Mouse (Mus musculus) ES-Bruce4 (cell line): Measurements from ENCODE around the gene Lmf2.
A peak's percentile ranks its signal among the peaks of the same experiment; 100 is the strongest.

Experiments
- CTCF ChIP-seq: IDR thresholded peaks from one replicate; pipeline ENCODE4 v1.8.1; 2011; ENCODE audit warnings: low read depth, low read length
- EP300 ChIP-seq: IDR thresholded peaks from 2 replicates; pipeline ENCODE4 v1.6.1; 2011; ENCODE audit warnings: low read depth, low read length; ENCODE audit not compliant: insufficient read depth
- POLR2A ChIP-seq: IDR thresholded peaks from one replicate; pipeline ENCODE4 v1.8.1; 2011; ENCODE audit warnings: low read length; ENCODE audit not compliant: insufficient read depth

GRCm38 (mm10) chr15:89373027-89373761, 17.7 kb upstream of the Lmf2 start:
- peak; percentile 75 for TF ChIP-seq CTCF
- TF ChIP-seq POLR2A, result no peak
- no peak for TF ChIP-seq EP300
